Mouse (Mus musculus): ENCODE measurements at regions not wholly inside any gene's neighbourhood (a gene's known extent, or its start where the extent isn't known, plus 50 kb on each side); places are given as distances from the start of the nearest gene placed in this dataset.
A peak's percentile ranks its signal among the peaks of the same experiment; 100 is the strongest.

- Histone ChIP-seq H3K4me2 (ENCODE audit: low read length) (no peak overlapping the region), H3K4me3 (ENCODE audit: low read depth, low read length) (no peak overlapping the region), H3K36me3 (ENCODE audit: control insufficient read depth, insufficient read depth, low read length) (no peaks in the 10 kb centered on the region), H3K27me3 (replicated peaks; ENCODE audit: control insufficient read depth, insufficient read depth, low read length) (no peaks in the 10 kb centered on the region), H3K9me3 (ENCODE audit: control insufficient read depth, low read length) (no peaks in the 10 kb centered on the region), H3K9ac (ENCODE audit: low read length) (no peak overlapping the region), H3K27ac (ENCODE audit: low read depth) (no peak overlapping the region), H3K4me1 (replicated peaks; ENCODE audit: control insufficient read depth, insufficient read depth, low read length) (no peaks in the 10 kb centered on the region)
- 77% methylated on average over 3 of the region's 3 CpGs for WGBS
- ATAC-seq (replicated peaks; ENCODE audit: low FRiP score, low TSS enrichment, low read depth) (no peak), DNase-seq (ENCODE audit: low spot score) (no peak)
Measured at GRCm38 (mm10) chr15:86937364-86937763, 606.7 kb upstream of the Fam19a5 start.

GRCm38 (mm10) chr15:86944529-86944928 lies 599.6 kb upstream of the Fam19a5 start:
- DNase-seq (ENCODE audit: low spot score) (no peak), ATAC-seq (replicated peaks; ENCODE audit: low FRiP score, low TSS enrichment, low read depth) (peak; percentile 78)
- Histone ChIP-seq H3K9ac (ENCODE audit: low read length) (no peak overlapping the region), H3K27me3 (replicated peaks; ENCODE audit: control insufficient read depth, insufficient read depth, low read length) (no peaks in the 10 kb centered on the region), H3K4me3 (ENCODE audit: low read depth, low read length) (no peak overlapping the region), H3K9me3 (ENCODE audit: control insufficient read depth, low read length) (no peaks in the 10 kb centered on the region), H3K4me2 (ENCODE audit: low read length) (0 out of 2 replicates have a peak overlapping the region, but pooled peaks have one; percentile 11), H3K36me3 (ENCODE audit: control insufficient read depth, insufficient read depth, low read length) (no peaks in the 10 kb centered on the region), H3K27ac (ENCODE audit: low read depth) (no peak overlapping the region), H3K4me1 (replicated peaks; ENCODE audit: control insufficient read depth, insufficient read depth, low read length) (no peaks in the 10 kb centered on the region)
- WGBS: 62% methylated on average over 7 of the region's 7 CpGs

GRCm38 (mm10) chr15:86952593-86952992 lies 591.5 kb upstream of the Fam19a5 start:
- H3K9ac ChIP-seq (ENCODE audit: low read length): no peak overlapping the region
- H3K4me2 ChIP-seq (ENCODE audit: low read length): no peak overlapping the region
- ATAC-seq (replicated peaks; ENCODE audit: low FRiP score, low TSS enrichment, low read depth): no peak
- DNase-seq (ENCODE audit: low spot score): no peak
- H3K36me3 ChIP-seq (ENCODE audit: control insufficient read depth, insufficient read depth, low read length): no peaks in the 10 kb centered on the region
- no peaks in the 10 kb centered on the region for H3K4me1 ChIP-seq (replicated peaks; ENCODE audit: control insufficient read depth, insufficient read depth, low read length)
- no peaks in the 10 kb centered on the region for H3K9me3 ChIP-seq (ENCODE audit: control insufficient read depth, low read length)
- 62% methylated on average over 5 of the region's 5 CpGs for WGBS
- H3K27me3 ChIP-seq (replicated peaks; ENCODE audit: control insufficient read depth, insufficient read depth, low read length): no peaks in the 10 kb centered on the region
- H3K4me3 ChIP-seq (ENCODE audit: low read depth, low read length): no peak overlapping the region
- H3K27ac ChIP-seq (ENCODE audit: low read depth): no peak overlapping the region

DNA sequence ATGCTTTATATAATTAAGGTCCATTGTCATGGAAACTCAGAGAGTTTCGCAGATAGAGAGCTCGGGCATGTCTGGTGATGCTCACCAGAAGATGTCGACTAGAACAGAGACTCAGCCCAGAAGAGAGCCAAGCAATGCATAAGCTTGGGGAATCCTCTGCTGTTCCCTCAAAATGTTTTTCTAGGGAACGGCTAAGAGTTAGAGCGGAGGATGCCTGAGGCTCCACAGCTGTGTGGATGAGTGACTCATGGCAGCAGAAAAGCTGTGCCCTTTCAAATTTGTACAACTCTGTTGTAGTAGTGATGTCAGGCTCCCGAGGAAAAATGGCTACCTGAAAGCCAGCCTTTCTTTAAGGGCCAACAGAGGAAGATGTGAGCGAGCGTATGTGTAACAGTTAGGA lies 586.2 kb upstream of the Fam19a5 start:
- 68% methylated on average over 8 of the region's 8 CpGs for WGBS
- Histone ChIP-seq H3K4me3 (ENCODE audit: low read depth, low read length) (no peak overlapping the region), H3K9me3 (ENCODE audit: control insufficient read depth, low read length) (no peaks in the 10 kb centered on the region), H3K4me1 (replicated peaks; ENCODE audit: control insufficient read depth, insufficient read depth, low read length) (no peaks in the 10 kb centered on the region), H3K9ac (ENCODE audit: low read length) (no peak overlapping the region), H3K27ac (ENCODE audit: low read depth) (no peak overlapping the region), H3K27me3 (replicated peaks; ENCODE audit: control insufficient read depth, insufficient read depth, low read length) (no peaks in the 10 kb centered on the region), H3K4me2 (ENCODE audit: low read length) (no peak overlapping the region), H3K36me3 (ENCODE audit: control insufficient read depth, insufficient read depth, low read length) (no peaks in the 10 kb centered on the region)
- ATAC-seq (replicated peaks; ENCODE audit: low FRiP score, low TSS enrichment, low read depth): no peak
- DNase-seq (ENCODE audit: low spot score): no peak

DNA sequence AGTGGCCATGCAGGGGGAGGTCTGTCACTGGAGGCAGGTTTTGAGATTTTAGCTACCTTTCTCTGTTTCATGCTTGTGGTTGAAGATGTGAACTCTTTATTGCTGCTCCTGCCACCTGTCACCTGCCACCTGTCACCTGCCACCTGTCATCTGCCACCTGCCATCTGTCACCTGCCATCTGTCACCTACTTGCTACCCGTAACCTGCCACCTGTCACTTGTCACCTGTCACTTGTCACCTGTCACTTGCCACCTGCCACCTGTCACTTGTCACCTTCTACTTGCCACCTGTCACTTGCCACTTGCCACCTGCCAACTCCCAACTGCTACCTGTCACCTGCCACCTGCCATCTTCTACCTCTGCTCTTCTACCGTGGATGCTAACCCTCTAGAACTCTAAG lies 581.2 kb upstream of the Fam19a5 start:
- no peak overlapping the region for H3K4me3 ChIP-seq (ENCODE audit: low read depth, low read length)
- no peak overlapping the region for H3K9ac ChIP-seq (ENCODE audit: low read length)
- no peak for ATAC-seq (replicated peaks; ENCODE audit: low FRiP score, low TSS enrichment, low read depth)
- WGBS: 76% methylated on average over 2 of the region's 2 CpGs
- H3K27ac ChIP-seq (ENCODE audit: low read depth): no peak overlapping the region
- no peaks in the 10 kb centered on the region for H3K4me1 ChIP-seq (replicated peaks; ENCODE audit: control insufficient read depth, insufficient read depth, low read length)
- H3K9me3 ChIP-seq (ENCODE audit: control insufficient read depth, low read length): no peaks in the 10 kb centered on the region
- no peak overlapping the region for H3K4me2 ChIP-seq (ENCODE audit: low read length)
- no peak for DNase-seq (ENCODE audit: low spot score)
- H3K36me3 ChIP-seq (ENCODE audit: control insufficient read depth, insufficient read depth, low read length): no peaks in the 10 kb centered on the region
- H3K27me3 ChIP-seq (replicated peaks; ENCODE audit: control insufficient read depth, insufficient read depth, low read length): no peaks in the 10 kb centered on the region

DNA sequence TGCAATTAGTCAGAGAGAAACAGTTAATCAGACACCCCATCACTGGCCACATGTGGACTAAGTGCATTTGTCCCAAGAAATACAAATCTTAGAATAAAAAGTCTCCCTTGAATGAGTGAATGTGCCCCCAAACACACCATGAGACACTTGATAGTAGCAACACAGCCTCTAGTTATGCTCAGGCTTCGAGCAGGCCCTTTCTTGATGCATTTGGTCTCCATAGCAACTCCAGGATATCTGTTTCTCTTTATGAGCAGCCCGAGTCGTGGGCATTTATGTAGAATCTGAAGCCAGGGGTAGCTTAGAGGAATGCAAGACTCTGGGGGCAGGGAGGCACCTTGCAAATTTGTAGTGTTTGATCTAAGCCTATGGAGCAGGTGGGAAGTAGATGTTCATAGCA lies 580.6 kb upstream of the Fam19a5 start:
- no peak overlapping the region for H3K9ac ChIP-seq (ENCODE audit: low read length)
- DNase-seq (ENCODE audit: low spot score) (no peak), ATAC-seq (replicated peaks; ENCODE audit: low FRiP score, low TSS enrichment, low read depth) (no peak)
- H3K27ac ChIP-seq (ENCODE audit: low read depth): no peak overlapping the region
- no peaks in the 10 kb centered on the region for H3K27me3 ChIP-seq (replicated peaks; ENCODE audit: control insufficient read depth, insufficient read depth, low read length)
- H3K9me3 ChIP-seq (ENCODE audit: control insufficient read depth, low read length): no peaks in the 10 kb centered on the region
- no peaks in the 10 kb centered on the region for H3K4me1 ChIP-seq (replicated peaks; ENCODE audit: control insufficient read depth, insufficient read depth, low read length)
- no peak overlapping the region for H3K4me2 ChIP-seq (ENCODE audit: low read length)
- no peak overlapping the region for H3K4me3 ChIP-seq (ENCODE audit: low read depth, low read length)
- WGBS: 40% methylated on average over 3 of the region's 3 CpGs
- no peaks in the 10 kb centered on the region for H3K36me3 ChIP-seq (ENCODE audit: control insufficient read depth, insufficient read depth, low read length)

DNA sequence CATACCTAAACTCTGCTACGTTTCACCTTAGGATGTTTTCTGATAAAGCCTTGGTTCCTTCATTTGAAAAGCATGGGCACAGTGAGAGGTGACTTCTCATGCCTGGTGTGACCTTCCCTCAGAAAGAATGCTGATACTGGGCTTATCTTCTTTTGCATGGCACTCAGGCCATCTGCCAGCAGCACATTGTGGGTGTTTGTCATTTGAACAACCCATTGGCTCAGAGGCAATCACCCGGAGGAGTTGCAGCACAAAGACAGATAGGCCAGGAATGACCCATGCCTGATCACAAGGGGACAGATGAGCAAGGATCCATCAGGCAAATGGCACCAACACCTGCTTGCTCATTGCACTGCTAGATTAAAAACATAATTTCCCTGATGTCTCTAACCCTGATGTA lies 572.7 kb upstream of the Fam19a5 start:
- no peak for DNase-seq (ENCODE audit: low spot score)
- no peaks in the 10 kb centered on the region for H3K9me3 ChIP-seq (ENCODE audit: control insufficient read depth, low read length)
- no peak overlapping the region for H3K9ac ChIP-seq (ENCODE audit: low read length)
- no peaks in the 10 kb centered on the region for H3K36me3 ChIP-seq (ENCODE audit: control insufficient read depth, insufficient read depth, low read length)
- H3K4me1 ChIP-seq (replicated peaks; ENCODE audit: control insufficient read depth, insufficient read depth, low read length): no peaks in the 10 kb centered on the region
- no peak overlapping the region for H3K4me3 ChIP-seq (ENCODE audit: low read depth, low read length)
- no peak overlapping the region for H3K27ac ChIP-seq (ENCODE audit: low read depth)
- WGBS: 82% methylated on average over 2 of the region's 2 CpGs
- ATAC-seq (replicated peaks; ENCODE audit: low FRiP score, low TSS enrichment, low read depth): no peak
- no peak overlapping the region for H3K4me2 ChIP-seq (ENCODE audit: low read length)
- no peaks in the 10 kb centered on the region for H3K27me3 ChIP-seq (replicated peaks; ENCODE audit: control insufficient read depth, insufficient read depth, low read length)

DNA sequence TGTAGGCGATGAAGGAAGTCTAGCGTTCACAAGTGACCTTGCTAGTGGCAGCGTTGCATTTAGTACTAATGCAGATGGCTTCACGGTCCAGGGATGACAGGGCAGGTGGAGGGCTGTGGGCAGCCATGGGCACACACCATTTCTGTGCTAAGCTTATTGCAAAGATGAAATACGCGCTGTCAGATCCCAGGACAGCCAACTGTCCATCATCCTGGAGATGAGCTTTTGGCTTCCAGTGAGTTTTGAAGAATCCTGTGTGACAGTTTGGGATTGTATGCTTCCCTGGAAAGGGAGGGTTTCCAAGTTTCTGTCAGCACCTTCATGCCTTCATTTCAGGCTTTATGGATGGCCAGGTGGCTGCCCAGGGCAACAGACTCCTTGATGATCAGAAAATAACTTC lies 547.9 kb upstream of the Fam19a5 start:
- Histone ChIP-seq H3K27ac (ENCODE audit: low read depth) (no peak overlapping the region), H3K4me1 (replicated peaks; ENCODE audit: control insufficient read depth, insufficient read depth, low read length) (no peaks in the 10 kb centered on the region), H3K36me3 (ENCODE audit: control insufficient read depth, insufficient read depth, low read length) (no peaks in the 10 kb centered on the region), H3K9me3 (ENCODE audit: control insufficient read depth, low read length) (no peaks in the 10 kb centered on the region), H3K27me3 (replicated peaks; ENCODE audit: control insufficient read depth, insufficient read depth, low read length) (no peaks in the 10 kb centered on the region), H3K9ac (ENCODE audit: low read length) (no peak overlapping the region), H3K4me2 (ENCODE audit: low read length) (no peak overlapping the region), H3K4me3 (ENCODE audit: low read depth, low read length) (no peak overlapping the region)
- WGBS: 91% methylated on average over 6 of the region's 6 CpGs
- ATAC-seq (replicated peaks; ENCODE audit: low FRiP score, low TSS enrichment, low read depth): no peak
- DNase-seq (ENCODE audit: low spot score): no peak

DNA sequence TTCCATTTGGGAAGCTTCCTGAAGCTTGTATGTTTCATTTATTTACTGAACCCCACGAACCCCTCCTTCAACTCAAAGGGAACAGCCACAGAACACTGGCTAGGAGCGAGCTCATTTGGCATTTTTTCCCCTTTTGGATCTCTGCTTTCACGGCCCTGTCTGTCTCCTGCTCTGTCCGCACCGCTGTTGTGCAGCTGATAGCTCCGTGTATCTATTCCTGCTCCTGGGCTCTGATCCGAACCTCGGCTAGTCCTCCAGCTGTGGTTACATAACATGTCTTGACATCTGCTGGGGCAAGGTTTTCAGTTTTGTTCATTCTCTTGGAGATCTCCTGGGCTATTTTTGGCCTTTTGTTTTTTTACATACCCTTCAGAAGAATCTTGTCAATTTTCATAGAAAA lies 525.1 kb upstream of the Fam19a5 start:
- DNase-seq (ENCODE audit: low spot score) (no peak), ATAC-seq (replicated peaks; ENCODE audit: low FRiP score, low TSS enrichment, low read depth) (no peak)
- Histone ChIP-seq H3K36me3 (ENCODE audit: control insufficient read depth, insufficient read depth, low read length) (no peaks in the 10 kb centered on the region), H3K9me3 (ENCODE audit: control insufficient read depth, low read length) (no peaks in the 10 kb centered on the region), H3K4me3 (ENCODE audit: low read depth, low read length) (no peak overlapping the region), H3K4me1 (replicated peaks; ENCODE audit: control insufficient read depth, insufficient read depth, low read length) (no peaks in the 10 kb centered on the region), H3K27ac (ENCODE audit: low read depth) (no peak overlapping the region), H3K4me2 (ENCODE audit: low read length) (no peak overlapping the region), H3K9ac (ENCODE audit: low read length) (no peak overlapping the region), H3K27me3 (replicated peaks; ENCODE audit: control insufficient read depth, insufficient read depth, low read length) (no peaks in the 10 kb centered on the region)
- 20% methylated on average over 8 of the region's 8 CpGs for WGBS
